Mouse (Mus musculus) ovary, adult 2 months (tissue): ENCODE data around the gene Gm17577. TPM values are rescaled to one million over a fixed set of nuclear protein-coding genes. Genes with fewer than 3 reads are reported as not detected.

Source experiments
- polyA plus RNA-seq: library from polyadenylated mRNA; depleted of rRNA; stranded (reverse); fragments of >200 nt; gene quantifications from 2 replicates; pipeline ENCODE4 v1.2.3, GENCODE M21; 2012; rRNA removed

The Gm17577 gene
- not detected in 2 replicates for polyA plus RNA-seq

GRCm38 (mm10) chrX:123246807-123247206, at the start of gene Gm17577:
Gene Gm17577 (minus strand): TSS chrX:123246907.

GRCm38 (mm10) chrX:123222381-123222780, 24.3 kb downstream of the Gm17577 start, which contains the start of gene Srsx:
Gene Srsx (minus strand): TSS chrX:123222481.

Other genes starting within 250 kb of the Gm17577 start
- gene Gm17521, start 217.2 kb downstream of the Gm17577 start, polyA plus RNA-seq: not detected in 2 replicates
- 4.3 and 8.1 TPM in 2 replicates for gene Cldn34c1, start 143.4 kb downstream of the Gm17577 start, polyA plus RNA-seq
- not detected in 2 replicates for gene Srsx, start 24.4 kb downstream of the Gm17577 start, polyA plus RNA-seq